Comparison of ENCODE assay signal across 20 mouse cellular contexts in the genomic region with DNA sequence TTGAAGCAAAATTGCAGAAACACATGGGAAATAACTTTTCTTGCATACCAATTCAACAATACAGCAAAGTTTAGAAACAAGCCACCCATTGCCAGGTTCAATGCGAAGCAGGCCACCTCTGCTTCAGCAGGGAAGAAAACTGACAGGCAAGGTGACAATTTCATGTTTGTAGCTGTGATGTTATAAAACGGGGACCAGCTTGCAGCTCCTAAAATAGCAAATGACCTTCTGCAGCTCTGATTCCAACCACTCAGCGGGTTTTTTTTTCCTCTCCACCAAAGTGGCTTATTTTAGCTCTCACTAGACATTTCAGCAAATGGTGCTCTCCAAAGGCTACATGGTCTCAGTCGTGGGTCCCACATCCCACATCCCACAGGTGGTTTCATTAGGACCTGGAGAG.
DNase-seq lines count a peak whose midpoint lies in the region; ATAC-seq and TF ChIP-seq lines count a peak whose summit lies in the region.
"Had no signal": no experiment of that assay in that cellular context is flagged by ENCODE, and none has a peak within 500 bp of the region (broad histone marks: within the 10 kb centered on the region; RNA-seq: fewer than 3 reads in every experiment).

No protein-coding gene starts in this region.

- no peaks in the 10 kb centered on the region for H3K27me3 ChIP-seq in heart, embryonic 12.5 days (replicated peaks)
- H3K27me3 ChIP-seq in heart, adult 2 months (ENCODE audit: control insufficient read depth, insufficient read depth, low read length) = no peaks in the 10 kb centered on the region
- H3K27me3 ChIP-seq in heart, embryonic 16.5 days (ENCODE audit: control insufficient read depth, insufficient read depth, low read length) = no peaks in the 10 kb centered on the region
- H3K27me3 ChIP-seq: CH12.LX; embryonic facial prominence, embryonic 13.5 days; forebrain, embryonic 12.5 days; hindbrain, embryonic 13.5 days; Patski had no signal

- H3K9me3 ChIP-seq in heart, embryonic 12.5 days (replicated peaks) = no peaks in the 10 kb centered on the region
- H3K9me3 ChIP-seq in heart, embryonic 16.5 days (replicated peaks; ENCODE audit: control insufficient read depth, low read length) = no peaks in the 10 kb centered on the region
- H3K9me3 ChIP-seq: embryonic facial prominence, embryonic 13.5 days; forebrain, embryonic 12.5 days; hindbrain, embryonic 13.5 days had no signal

- DNase-seq in heart, adult 2 months = no peak
- DNase-seq in heart, postnatal 36 days = no peak
- peak; percentile 63 for DNase-seq in brain, adult 2 months (ENCODE audit: low read depth, low spot score)
- peak; percentile 36 for DNase-seq in telencephalon, adult 2 months (ENCODE audit: low read depth, low spot score)
- DNase-seq: adrenal gland, postnatal 14 days; cerebellum, adult 18-20 months; cerebellum, adult 9-11 months; gastrocnemius, adult 2 months; gastrocnemius, postnatal 25 days; kidney, adult 11 months had no signal

- no peak for ATAC-seq in heart, embryonic 12.5 days (ENCODE audit: insufficient number of reproducible peaks, low FRiP score)
- ATAC-seq in heart, embryonic 16.5 days (replicated peaks; ENCODE audit: extremely low read depth, insufficient read depth, low FRiP score) = 0 out of 2 replicates have a peak, but pooled peaks have one; percentile 10
- ATAC-seq: activated CD4-positive, CD25-positive, alpha-beta regulatory T cell, adult 4 months; forebrain, embryonic 16.5 days; hindbrain, postnatal 0 days; Patski had no signal

- no peak for TF ChIP-seq CTCF in heart, adult 2 months (IDR thresholded peaks at IDR 0.05)

- H3K27ac ChIP-seq in heart, embryonic 12.5 days (ENCODE audit: poor library complexity, severe bottlenecking) = 0 out of 2 replicates have a peak overlapping the region, but pooled peaks have one; percentile 18
- no peak overlapping the region for H3K27ac ChIP-seq in heart, adult 2 months
- H3K27ac ChIP-seq in heart, embryonic 16.5 days (ENCODE audit: low read length) = no peak overlapping the region; the same call in none of the 2 replicates
- H3K27ac ChIP-seq: embryonic facial prominence, embryonic 13.5 days; forebrain, embryonic 12.5 days; gastrocnemius, adult 2 months; hindbrain, embryonic 13.5 days; hindbrain, postnatal 0 days had no signal

- H3K79me2 ChIP-seq in heart, adult 2 months (replicated peaks; ENCODE audit: control insufficient read depth, insufficient read depth, low read length) = no peaks in the 10 kb centered on the region

- intact Hi-C loops in heart, adult 2 months (cut with DNase I) = no loop called here
- intact Hi-C loops in heart, postnatal 36 days (cut with DNase I) = no loop called here

- H3K4me3 ChIP-seq in heart, embryonic 12.5 days = no peak overlapping the region
- no peak overlapping the region for H3K4me3 ChIP-seq in heart, adult 2 months
- H3K4me3 ChIP-seq in heart, embryonic 16.5 days (ENCODE audit: low read length) = no peak overlapping the region
- H3K4me3 ChIP-seq: embryonic facial prominence, embryonic 13.5 days; forebrain, embryonic 12.5 days; gastrocnemius, adult 2 months; hindbrain, embryonic 13.5 days had no signal

- no peak for TF ChIP-seq POLR2A in heart, adult 2 months (IDR thresholded peaks at IDR 0.05; ENCODE audit: insufficient read depth, low read depth, low read length)

- no peak overlapping the region for H3K9ac ChIP-seq in heart, embryonic 12.5 days
- no peak overlapping the region for H3K9ac ChIP-seq in heart, adult 2 months (ENCODE audit: low read depth, low read length)
- H3K9ac ChIP-seq in heart, embryonic 16.5 days (ENCODE audit: low read length) = no peak overlapping the region
- H3K9ac ChIP-seq: embryonic facial prominence, embryonic 13.5 days; forebrain, embryonic 12.5 days; hindbrain, embryonic 13.5 days had no signal

- no peaks in the 10 kb centered on the region; the same call in 1 of the 2 replicates for H3K4me1 ChIP-seq in heart, embryonic 12.5 days (replicated peaks)
- H3K4me1 ChIP-seq in heart, adult 2 months (ENCODE audit: control insufficient read depth, insufficient read depth, low read length) = no peaks in the 10 kb centered on the region
- peaks cover 8% of the 10 kb centered on the region for H3K4me1 ChIP-seq in heart, embryonic 16.5 days (ENCODE audit: control insufficient read depth, insufficient read depth, low read length)
- H3K4me1 ChIP-seq: embryonic facial prominence, embryonic 13.5 days had no signal

- H3K36me3 ChIP-seq in heart, embryonic 12.5 days = no peaks in the 10 kb centered on the region
- no peaks in the 10 kb centered on the region for H3K36me3 ChIP-seq in heart, adult 2 months (ENCODE audit: control insufficient read depth, insufficient read depth, low read length)
- H3K36me3 ChIP-seq in heart, embryonic 16.5 days (ENCODE audit: control insufficient read depth, insufficient read depth) = no peaks in the 10 kb centered on the region
- H3K36me3 ChIP-seq: embryonic facial prominence, embryonic 13.5 days; forebrain, embryonic 12.5 days; hindbrain, embryonic 13.5 days had no signal

- TF ChIP-seq EP300 in heart, adult 2 months (IDR thresholded peaks at IDR 0.05; ENCODE audit: insufficient read depth, low read depth, low read length) = no peak

- 46% methylated on average over 4 of the region's 4 CpGs for WGBS in heart, embryonic 12.5 days
- 41% methylated on average over 4 of the region's 4 CpGs for WGBS in heart, adult 2 months
- WGBS in heart, embryonic 16.5 days = 31% methylated on average over 4 of the region's 4 CpGs

- H3K4me2 ChIP-seq in heart, embryonic 12.5 days = peak overlapping the region; percentile 18; the same call in 1 of the 2 replicates
- peak overlapping the region; percentile 35; the same call in 1 of the 2 replicates for H3K4me2 ChIP-seq in heart, embryonic 16.5 days (ENCODE audit: low read depth, low read length)
- H3K4me2 ChIP-seq: embryonic facial prominence, embryonic 13.5 days; forebrain, embryonic 12.5 days; hindbrain, embryonic 13.5 days had no signal

Comparison
In these comparisons a context has a peak if more than half of its experiments do, and no peak if none do; other contexts are left out.
1. DNase-seq: peak in brain, adult 2 months (single experiment) and telencephalon, adult 2 months (single experiment); none in heart, adult 2 months (0 of 2) and heart, postnatal 36 days (0 of 2).